Mouse (Mus musculus): ENCODE results near the gene 1110051M20Rik.

DNA sequence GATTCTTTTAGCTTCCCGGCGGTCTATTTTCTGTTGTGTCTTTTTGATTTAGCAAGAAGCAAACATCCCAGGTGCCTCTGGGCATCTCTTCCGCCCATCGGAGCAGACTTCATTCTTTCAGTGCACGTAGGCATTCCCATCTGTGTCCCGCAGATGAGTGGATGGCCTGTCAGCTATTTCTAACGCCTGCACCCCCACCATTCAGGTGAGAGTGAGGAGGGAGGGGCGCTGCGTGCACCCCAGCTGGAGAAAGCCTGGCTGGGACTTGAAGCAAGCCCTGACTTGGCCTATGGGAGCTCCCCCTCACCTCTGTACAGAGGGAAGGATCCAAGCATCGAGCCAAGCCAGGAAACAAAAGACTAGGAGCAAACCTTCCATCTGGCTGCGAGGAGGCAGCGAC, 18.2 kb upstream of the 1110051M20Rik start:
- TF ChIP-seq POLR2A (IDR thresholded peaks at IDR 0.05; ENCODE audit: insufficient read length, low read depth): no peak
- no peak for TF ChIP-seq E2F4 (IDR thresholded peaks at IDR 0.05; ENCODE audit: insufficient read depth)
- TF ChIP-seq USF1 (IDR thresholded peaks at IDR 0.05; ENCODE audit: low read depth): no peak
- TF ChIP-seq MAX (IDR thresholded peaks at IDR 0.05; ENCODE audit: low read depth): no peak
